Mouse (Mus musculus): ENCODE results near the gene Khnyn.

Gene Khnyn

DNA sequence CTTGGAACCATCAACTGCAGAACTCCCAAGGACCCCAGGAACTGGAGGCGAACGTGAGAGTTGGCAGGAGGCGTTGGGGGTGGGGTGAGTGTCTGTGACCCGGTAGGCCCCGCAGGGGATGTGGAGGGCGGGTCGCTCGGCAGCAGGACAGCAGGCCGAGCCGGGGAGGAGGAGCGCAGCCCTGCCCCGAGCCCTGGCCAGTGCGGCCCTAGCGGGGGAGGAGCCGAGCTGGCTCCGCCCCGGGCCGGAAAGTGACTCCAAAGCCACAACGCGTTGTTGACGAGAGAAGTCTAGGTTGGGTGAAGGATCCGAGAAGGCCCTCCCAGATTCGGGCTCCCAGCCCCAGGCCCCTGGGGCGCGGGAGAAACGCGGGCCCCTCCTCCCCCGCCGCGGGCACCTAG, at the start of gene Khnyn:
TSS of gene Khnyn (plus strand) at position 235 of the 401 bp plus-strand sequence.
- peak; percentile 97 for DNase-seq (ENCODE audit: extremely low read depth, insufficient read length, low spot score)

DNA sequence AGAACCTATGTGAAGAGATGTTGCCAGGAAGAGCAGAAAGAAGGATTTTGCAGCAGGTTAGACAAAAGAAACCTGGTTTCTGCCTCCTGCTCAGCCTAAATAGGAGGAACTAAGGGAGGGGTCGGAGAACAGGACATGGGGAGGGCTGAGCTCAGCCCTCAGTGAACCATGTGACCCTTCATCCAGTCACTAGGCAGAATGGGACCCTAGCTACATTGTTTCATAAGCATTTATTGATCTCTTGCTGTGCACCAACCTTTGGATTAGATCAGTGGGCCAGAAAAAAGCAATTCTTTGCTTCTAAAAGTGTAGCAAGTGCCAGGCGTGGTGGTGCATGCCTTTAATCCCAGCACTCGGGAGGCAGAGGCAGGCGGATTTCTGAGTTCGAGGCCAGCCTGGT, 46.4 kb upstream of the Khnyn start:
- DNase-seq (ENCODE audit: extremely low read depth, insufficient read length, low spot score): no peak

DNA sequence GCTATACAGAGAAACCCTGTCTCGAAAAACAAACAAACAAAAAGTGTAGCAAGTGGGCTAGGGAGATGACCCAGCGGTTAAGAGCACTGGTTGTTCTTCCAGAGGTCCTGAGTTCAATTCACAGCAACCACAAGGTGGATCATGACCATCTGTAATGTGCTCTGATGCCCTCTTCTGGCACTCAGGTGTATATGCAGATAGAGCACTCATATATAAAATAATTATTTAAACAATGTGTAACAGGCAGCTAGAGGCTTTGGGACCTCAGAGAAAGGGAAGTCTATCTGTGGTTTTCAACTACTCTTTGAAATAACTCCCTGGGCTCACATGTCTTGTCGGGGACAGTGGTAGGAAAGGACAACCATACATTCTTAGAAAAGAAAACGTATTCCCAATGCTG, 46.0 kb upstream of the Khnyn start:
- DNase-seq (ENCODE audit: extremely low read depth, insufficient read length, low spot score): no peak

DNA sequence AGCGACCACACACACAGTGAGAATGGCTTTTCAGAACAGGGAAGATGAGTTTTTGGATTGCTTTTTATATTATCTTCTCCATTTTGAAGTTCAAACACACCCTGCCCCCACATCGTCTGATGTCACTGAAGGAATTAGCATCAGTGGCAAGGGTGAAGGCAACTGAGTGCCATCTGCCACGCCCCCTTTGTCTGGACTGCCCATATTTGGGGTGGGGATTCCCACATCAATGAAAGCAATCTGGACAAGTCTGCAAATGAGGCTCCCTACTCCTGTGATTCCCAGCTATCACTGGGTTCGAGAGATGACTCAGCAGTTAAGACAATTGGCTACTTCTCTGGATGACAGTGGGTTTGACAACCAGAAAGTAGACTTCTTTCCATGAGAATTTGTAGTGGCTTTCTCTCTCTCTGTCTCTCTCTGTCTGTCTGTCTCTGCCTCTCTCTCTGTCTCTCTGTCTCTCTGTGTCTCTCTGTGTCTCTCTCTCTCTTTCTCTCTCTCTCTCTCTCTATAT, 43.8 kb upstream of the Khnyn start:
- DNase-seq (ENCODE audit: extremely low read depth, insufficient read length, low spot score): no peak

DNA sequence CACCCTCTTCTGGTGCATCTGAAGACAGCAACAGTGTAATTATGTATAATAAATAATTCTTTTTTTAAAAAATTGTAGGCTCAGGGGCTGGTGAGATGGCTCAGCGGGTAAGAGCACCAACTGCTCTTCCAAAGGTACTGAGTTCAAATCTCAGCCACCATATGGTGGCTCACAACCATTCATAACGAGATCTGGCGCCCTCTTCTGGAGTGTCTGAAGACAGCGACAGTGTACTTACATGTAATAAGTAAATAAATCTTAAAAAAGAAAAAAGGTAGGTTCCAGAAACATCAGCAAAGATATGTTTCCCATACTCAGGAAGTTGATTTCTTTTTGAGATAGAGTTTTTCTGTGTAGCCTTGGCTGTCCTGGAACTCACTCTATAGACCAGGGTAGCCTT, 42.0 kb upstream of the Khnyn start:
- DNase-seq (ENCODE audit: extremely low read depth, insufficient read length, low spot score): no peak

DNA sequence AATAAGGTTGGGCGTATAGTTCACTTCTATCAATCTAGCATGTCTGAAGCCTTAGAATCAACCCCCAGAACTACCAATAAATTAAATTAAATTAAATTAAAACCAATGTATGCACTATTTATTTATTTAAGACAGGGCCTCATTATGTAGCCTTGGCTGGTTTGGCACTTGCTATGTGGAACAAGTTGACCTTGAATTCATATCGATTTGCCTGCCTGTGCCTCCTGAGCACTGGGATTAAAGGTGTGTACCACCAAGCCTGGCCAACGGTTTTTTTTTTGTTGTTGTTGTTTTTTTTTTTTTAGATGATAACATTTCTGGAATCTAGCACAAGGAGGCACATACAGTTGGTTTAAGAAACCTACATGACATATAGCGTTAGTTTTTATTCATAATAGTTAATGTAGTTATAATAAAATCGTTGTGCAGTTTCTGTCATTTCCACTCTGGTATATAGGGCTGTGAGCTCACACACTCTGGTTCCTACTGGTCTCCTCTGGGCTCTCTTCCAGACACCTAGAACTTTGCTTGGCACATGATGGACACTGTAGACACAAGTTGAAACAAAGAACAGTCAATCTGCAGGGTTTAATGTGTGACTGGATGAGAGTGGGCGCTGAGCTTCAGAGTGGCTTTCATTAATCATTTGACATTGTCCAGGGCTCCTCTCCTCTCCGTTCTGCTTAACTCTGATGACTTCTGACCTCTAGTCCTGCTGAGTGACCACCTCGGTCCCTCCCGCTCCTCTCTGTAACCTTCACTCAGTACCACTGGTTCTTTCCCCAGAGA, 39.0 kb upstream of the Khnyn start:
- DNase-seq (ENCODE audit: extremely low read depth, insufficient read length, low spot score): no peak

DNA sequence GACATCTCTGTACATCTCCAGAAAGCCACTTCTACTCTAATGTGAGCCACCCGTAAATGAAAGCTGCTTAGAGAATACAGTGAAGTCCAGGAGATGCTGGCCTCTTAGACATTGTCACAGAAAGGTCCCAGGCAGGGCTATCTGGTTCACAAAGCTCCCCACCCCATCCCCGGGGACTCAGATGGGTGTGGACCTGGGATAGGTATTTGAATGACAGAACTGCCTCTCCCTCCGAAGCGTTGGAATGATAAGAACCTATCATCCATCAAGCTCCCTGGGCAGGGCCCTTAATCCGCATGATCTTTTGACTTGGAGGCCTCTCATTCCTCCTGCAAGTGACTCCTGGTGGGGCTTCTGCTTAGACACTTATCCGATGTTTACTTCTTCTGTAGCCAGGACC, 33.9 kb upstream of the Khnyn start:
- DNase-seq (ENCODE audit: extremely low read depth, insufficient read length, low spot score): no peak

DNA sequence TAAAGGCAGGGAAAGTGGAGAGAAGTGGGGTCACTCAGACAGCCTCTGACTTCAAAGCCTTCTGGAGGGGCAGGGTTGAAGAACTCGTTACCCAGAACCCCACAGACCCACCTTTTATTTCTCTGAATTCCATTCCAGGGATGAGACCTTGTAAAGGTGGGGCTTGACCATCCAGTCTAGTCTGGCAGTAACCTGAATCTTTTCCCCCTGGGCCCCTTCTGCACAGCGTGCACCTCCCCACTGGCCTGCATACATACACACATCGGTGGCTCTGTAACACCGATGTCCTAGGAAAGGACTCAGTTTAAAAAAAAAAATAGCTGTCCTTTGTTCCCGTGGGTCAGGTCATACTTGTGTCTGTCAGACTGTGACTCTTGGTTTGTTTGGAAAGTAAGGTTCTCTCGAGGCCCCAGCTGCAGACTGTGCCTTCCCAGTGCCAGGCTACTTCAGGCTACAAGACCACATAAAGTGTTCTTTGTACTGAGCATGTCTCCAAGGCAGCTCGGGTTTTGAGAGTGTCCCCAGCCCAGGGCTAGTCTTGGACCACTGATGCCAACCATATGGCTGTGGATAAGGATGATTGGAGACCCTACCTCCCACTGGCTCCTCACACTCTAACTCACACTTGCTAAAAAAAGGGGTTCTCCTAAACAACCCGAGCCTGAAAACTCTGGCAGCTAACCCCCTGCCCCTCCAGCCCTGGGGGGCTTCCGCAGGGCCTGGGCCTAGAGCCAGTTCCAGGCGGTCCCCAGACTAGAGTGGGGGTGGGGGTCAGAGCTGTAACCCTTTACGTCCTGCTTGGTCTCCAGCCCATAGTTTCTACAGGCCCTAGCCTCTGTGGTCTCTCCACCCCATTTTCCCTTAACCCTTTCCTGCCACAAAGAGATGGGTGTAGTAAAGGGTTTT, 31.8 kb upstream of the Khnyn start:
- DNase-seq (ENCODE audit: extremely low read depth, insufficient read length, low spot score): no peak

DNA sequence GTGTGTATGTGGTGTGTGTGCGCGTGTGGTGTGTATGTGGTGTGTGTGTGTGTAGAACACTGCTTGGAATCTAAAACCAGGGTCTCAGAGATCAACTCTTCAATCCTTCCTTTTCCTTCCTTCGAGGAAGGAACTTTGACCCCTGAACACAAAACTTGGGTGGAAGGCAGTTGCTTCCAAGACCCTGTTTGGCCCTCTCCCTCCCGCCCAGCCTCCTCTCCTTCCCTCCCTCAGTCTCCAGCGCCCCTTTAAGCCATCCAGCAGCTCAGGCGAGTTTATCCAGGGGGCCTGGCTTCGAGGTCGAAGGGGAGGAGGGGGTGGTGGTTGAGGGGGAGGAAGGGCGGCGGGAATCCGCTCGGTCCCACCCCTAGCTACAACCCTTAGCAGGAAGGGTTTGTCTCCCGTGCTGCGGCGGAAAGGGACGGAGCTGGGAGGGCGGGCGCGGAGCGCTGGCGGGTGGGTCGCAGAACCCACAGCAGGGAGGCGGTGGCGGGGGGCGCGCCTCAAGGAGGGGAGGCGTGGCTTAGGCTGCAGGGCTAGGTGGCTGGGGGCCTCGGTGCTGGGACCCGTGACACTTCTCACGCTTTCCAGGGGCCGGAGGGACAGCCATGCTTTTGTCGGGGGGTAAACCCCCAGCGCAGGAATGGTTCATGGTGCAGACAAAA, 31.0 kb upstream of the Khnyn start, which contains the start of gene Nynrin:
TSS of gene Nynrin (plus strand) at position 390 of the 665 bp plus-strand sequence.
- peak; percentile 61 for DNase-seq (ENCODE audit: extremely low read depth, insufficient read length, low spot score)

DNA sequence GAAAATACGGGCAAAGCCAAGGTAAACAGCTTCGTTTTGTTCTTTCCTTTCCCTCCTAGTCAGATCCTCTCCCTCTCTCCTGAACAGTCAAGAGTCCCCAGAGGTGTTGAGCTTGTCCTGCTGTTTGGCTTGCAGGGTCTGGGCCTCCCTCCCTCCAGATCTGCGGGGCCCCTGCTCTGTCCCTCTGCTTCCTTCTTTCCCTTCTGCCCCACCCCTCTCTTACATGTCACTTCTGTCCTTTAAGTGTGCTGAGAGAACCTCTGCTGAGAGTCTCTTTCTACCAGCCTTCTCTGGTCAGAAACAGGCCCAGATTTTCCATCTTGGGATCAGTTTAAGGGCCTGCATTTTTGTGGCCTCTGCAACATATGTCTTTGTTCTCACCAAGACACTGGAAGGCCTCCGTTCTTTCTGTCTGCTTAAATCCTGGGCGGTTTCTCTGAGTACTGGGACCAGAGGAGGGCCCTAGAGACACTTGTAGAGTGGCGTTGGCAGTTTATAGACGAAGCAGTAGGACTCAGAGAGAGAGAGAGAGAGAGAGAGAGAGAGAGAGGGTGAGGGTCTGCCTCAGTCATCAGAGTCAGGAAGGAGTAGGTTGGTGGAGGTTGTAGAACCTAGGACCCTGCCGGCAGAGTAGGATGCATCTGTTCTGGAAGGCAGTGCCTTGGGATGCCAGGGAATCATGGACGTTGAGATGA, 30.2 kb upstream of the Khnyn start:
- peak; percentile 35 for DNase-seq (ENCODE audit: extremely low read depth, insufficient read length, low spot score)

DNA sequence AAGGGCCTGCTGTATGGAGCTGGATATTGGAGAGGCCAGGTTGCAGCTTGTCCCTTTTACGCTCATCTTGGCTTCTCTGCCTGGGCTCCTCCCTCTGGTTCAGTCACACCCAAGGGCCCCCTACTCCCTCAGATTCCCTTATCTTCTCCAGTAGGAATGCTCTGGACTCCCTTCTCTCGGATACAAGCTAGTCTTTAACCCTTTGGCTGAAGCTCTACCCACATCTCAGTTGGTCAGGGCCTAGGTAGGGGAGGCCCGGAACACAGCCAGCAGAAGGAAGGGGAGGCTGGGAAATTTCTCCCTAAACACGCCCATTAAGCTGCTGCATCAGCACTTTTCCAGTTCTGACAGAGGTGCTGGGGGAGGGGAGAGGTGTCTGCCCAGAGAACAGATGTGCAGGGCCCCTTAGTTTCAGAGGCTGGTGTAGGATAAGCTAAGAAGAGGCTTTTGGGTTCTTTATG, 29.6 kb upstream of the Khnyn start:
- DNase-seq (ENCODE audit: extremely low read depth, insufficient read length, low spot score): peak; percentile 42

DNA sequence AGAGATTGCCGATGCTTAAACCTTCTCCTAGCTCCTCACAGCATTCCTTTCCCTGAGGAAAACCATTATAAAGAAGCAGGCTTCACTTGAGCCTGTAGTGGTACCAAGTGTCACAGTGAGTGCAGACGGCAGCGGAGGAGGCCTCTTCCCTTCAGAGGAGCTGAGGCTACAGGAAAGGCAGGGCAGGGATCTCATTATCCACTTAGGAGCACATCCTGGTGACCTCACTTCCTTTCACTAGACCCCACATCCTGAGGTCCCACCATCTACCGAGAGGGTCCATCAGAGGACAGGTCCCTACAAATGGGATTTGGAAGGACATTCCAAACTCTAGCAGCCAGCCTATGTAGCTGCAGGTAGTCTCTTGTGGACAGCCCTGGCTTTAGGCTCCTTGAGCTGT, 27.2 kb upstream of the Khnyn start:
- no peak for DNase-seq (ENCODE audit: extremely low read depth, insufficient read length, low spot score)

DNA sequence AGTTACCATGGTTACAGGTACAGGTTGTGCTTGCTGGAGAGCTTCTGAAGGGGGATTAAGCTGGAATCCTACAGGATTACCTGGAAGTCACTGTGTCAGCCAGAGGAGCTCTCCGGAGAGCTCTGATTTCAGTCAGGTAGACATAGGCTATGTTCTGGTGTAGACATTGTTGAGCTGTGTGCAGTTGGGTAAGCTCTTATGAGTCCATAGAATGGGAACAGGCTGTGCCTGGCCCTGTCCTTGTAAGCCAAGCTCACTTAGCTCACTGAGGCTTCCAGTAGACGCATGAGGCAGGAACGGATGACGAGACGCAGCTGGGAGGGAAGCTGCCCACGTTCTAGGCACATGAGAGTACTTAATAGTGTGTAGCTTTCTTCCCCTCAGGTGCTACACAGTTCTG, 22.6 kb upstream of the Khnyn start:
- DNase-seq (ENCODE audit: extremely low read depth, insufficient read length, low spot score): no peak

DNA sequence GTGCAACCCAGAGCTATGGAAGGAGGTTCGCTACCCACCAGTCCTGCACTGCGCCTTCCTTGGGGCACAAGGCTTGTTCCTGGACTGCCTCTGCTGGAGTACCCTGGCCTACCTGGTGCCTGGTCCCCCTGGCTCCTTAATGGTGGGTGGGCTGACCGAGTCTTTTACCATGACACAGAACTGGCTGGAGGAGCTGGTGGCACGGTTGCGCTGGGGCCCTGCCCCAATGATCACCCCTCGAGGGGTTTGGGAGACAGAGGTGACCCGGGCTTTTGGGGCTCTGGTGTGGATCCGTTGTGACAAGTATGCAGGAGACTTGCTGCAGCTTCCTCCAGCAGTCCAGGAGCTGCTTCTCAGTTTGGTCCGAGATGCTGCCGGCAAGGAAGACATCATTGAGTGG, 21.8 kb upstream of the Khnyn start:
- DNase-seq (ENCODE audit: extremely low read depth, insufficient read length, low spot score): no peak

DNA sequence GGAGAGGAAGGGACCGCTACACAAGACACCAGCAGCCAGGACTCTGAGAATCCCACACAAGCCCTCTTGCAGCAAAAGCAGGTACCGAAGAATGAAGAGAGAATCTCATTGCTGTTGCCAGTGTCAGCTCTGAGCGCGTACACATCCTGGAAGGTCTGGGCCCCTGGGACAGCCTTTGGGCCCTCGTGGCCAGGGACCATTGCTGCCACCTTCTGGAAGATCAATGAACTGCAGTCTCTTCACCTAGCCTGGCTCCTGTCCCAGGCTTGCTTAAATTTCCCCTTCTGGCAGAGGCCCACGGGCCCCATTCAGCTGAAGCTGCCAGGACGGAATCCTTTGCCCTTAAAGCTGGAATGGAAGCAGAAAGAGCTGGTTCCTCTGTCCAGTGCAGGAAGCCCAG, 21.0 kb upstream of the Khnyn start:
- peak; percentile 49 for DNase-seq (ENCODE audit: extremely low read depth, insufficient read length, low spot score)

DNA sequence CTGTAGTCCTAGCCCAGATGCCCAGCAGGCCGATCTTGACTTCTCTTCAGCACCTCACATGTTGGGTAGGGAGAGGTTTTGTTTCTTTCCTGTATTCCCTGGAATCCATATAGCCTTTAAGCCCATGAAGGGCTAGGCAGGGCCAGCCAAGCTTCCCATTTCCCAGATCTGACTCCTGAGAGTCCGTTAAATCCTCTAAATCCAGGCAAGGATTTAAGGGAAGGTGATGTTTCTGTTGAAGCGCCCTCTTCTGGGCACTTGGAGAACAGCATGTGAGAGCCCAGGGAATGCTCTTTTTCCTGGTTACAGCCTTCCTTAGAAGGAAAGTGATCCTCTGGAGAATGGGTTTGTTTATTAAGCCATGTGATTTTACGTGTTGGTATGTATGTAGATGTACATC, 17.8 kb upstream of the Khnyn start:
- no peak for DNase-seq (ENCODE audit: extremely low read depth, insufficient read length, low spot score)

DNA sequence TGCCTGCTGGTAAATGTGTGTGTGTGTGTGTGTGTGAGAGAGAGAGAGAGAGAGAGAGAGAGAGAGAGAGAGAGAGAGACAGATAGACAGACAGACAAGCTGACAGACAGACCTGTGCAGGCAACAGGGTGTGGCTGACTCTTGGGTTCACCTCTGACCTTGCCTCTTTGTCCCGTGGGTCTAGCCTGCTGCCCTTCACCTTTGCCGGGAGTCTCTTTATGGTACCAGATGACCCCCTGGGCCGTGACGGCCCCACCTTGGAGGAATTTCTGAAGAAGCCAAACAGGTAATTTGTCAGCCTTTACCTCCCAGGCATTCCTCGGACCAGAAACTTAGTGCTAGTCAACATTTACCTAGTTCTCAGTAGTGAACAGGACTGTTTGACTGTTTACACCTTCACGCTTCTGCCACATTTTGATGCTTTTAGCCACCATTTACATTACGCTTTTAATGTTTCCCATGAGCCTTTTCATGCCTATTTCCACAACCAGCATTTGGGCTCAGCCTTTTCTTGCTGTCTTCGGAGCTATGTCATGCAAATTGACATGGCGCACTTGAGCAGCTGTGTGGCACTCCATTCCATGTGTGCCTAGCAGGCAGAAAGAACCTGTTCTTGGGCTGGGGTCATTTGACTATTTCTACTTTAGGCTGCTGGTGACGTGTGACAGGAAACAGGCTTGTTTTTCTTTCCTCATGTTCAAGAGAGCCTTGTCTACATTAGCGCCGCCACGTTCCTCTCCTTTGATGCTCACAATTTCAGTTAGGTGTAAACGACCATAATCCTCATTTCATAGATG, 16.3 kb upstream of the Khnyn start:
- DNase-seq (ENCODE audit: extremely low read depth, insufficient read length, low spot score): no peak

DNA sequence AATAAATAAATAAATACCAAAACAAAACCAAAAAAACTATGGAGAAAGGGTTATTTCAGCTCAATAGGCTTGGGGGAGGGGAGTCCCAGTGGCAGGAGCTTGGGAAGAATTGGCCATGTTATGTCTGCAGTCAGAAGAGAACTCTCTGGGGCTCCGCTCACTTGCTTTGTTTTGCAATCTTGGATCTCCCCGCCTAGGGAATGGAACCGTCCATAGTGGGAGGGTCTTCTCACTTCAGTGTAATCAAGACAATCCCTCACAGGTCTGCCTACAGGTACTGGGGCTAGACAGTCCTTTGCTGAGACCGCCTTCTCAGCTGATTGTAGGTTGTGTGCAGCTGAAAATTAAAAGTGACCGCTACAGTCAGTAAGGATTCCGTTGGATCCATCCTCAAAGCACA, 15.2 kb upstream of the Khnyn start:
- no peak for DNase-seq (ENCODE audit: extremely low read depth, insufficient read length, low spot score)

DNA sequence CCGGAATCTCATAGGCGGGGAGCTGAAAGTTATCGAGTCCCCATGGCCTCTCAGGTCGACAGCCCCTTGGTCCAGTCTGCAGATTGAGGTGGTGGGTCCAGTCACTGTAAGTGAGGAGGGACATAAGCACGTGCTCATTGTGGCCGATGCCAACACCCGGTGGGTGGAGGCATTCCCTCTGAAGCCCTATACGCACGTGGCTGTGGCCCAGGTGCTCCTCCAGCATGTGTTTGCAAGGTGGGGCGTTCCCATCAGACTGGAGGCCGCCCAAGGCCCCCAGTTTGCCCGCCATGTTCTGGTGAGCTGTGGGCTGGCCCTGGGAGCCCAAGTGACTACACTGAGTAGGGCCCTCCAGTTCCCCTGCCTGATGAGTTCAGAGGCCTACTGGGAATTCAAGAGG, 12.7 kb upstream of the Khnyn start:
- no peak for DNase-seq (ENCODE audit: extremely low read depth, insufficient read length, low spot score)

DNA sequence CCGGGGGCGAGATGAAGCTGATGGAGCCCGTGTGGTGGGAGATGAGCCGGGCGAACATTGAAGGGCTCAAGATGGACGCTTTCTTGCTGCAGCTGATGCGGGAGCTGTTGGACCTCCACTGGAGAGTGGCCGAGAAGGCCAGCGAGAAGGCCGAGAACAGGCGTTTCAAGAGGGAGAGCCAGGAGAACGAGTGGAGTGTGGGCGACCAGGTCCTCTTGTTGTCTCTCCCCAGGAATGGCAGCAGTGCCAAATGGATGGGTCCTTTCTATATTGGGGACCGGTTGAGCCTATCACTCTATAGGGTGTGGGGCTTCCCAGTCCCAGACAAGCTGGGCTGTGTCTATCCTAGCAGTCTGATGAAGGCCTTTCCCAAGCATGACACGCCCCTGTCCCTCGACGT, 12.2 kb upstream of the Khnyn start:
- no peak for DNase-seq (ENCODE audit: extremely low read depth, insufficient read length, low spot score)

Data from 3134 (cell line).